Mouse (Mus musculus) stomach, postnatal 0 days (tissue): ENCODE measurements around the gene D5Ertd579e.

Experiments
- CTCF ChIP-seq: IDR thresholded peaks from 2 replicates; pipeline ENCODE4 v1.5.1; 2016; ENCODE audit warnings: antibody characterized with exemption, low read depth, mild to moderate bottlenecking, moderate library complexity
- EP300 ChIP-seq: optimal IDR thresholded peaks from 2 replicates; pipeline ENCODE3; 2016; ENCODE audit warnings: antibody characterized with exemption

DNA sequence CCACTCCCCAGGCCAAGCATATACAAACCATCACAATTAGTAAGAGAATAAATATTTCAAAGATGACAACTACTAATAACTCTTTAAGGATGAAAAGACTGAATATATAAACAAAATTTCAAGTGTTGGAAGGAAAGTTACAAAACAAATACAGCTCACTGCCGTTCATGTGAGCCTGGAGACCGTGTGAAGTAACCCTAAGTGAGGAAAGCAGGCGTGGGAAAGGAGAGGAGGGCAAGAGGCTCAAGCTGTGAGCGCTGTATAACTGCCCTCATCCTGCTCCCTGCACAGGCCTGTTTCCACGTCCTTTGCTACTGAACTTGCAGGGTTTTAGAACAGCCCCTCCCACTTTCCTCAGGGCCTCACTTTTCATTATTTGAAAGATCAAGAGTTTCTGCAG is 70.2 kb downstream of the D5Ertd579e start:
- TF ChIP-seq CTCF (no peak), EP300 (no peak)
